Mouse (Mus musculus): ENCODE data around the gene Sgsm2. TPM values are rescaled to one million over a fixed set of nuclear protein-coding genes. Genes with fewer than 3 reads are reported as not detected.

The Sgsm2 gene
- total and polyA plus RNA-seq, 2 experiments from 2014 or later, result 18.9 to 47.1 TPM

DNA sequence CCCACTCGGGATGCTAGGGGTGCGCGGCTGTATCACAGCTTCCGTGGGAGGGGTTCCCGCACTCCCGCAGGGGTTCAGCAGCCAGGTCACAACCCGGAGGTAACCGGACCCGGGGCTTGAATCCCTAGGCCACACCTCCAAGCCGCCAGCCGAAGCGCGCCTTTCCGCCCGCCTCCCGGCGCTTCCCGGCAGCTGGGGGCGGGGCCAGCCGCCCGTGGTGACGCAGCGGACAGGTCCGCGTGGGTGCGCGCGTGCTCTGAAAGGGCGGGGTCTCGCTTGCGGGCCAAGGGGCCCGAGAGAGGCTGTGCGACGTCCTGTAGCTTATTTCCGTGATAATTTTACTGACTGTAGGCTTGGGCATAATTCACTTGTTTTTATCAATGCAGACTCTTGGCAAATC lies 58.4 kb downstream of the Sgsm2 start:
- H3K9me3 ChIP-seq (ENCODE audit: low read length), result no peaks in the 10 kb centered on the region
- ATAC-seq (peak; percentile 85), DNase-seq (peak; percentile 90)
- TF ChIP-seq CTCF (IDR thresholded peaks at IDR 0.05; ENCODE audit: low read depth), result no peak
- peaks cover 27% of the 10 kb centered on the region for H3K36me3 ChIP-seq (ENCODE audit: insufficient read depth)
- H3K4me3 ChIP-seq (ENCODE audit: low read depth, low read length), result peak overlapping the region; percentile 55
- H3K4me2 ChIP-seq (ENCODE audit: low read depth), result peak overlapping the region; percentile 84
- H3K27me3 ChIP-seq (ENCODE audit: insufficient read depth, low read length), result no peaks in the 10 kb centered on the region
- peaks cover 4% of the 10 kb centered on the region; the same call in 1 of the 2 replicates for H3K4me1 ChIP-seq (ENCODE audit: insufficient read depth)
- H3K9ac ChIP-seq, result peak overlapping the region; percentile 54
- 4% methylated on average over 35 of the region's 35 CpGs for WGBS
- peak overlapping the region; percentile 83 for H3K27ac ChIP-seq (ENCODE audit: low read depth, low read length)

DNA sequence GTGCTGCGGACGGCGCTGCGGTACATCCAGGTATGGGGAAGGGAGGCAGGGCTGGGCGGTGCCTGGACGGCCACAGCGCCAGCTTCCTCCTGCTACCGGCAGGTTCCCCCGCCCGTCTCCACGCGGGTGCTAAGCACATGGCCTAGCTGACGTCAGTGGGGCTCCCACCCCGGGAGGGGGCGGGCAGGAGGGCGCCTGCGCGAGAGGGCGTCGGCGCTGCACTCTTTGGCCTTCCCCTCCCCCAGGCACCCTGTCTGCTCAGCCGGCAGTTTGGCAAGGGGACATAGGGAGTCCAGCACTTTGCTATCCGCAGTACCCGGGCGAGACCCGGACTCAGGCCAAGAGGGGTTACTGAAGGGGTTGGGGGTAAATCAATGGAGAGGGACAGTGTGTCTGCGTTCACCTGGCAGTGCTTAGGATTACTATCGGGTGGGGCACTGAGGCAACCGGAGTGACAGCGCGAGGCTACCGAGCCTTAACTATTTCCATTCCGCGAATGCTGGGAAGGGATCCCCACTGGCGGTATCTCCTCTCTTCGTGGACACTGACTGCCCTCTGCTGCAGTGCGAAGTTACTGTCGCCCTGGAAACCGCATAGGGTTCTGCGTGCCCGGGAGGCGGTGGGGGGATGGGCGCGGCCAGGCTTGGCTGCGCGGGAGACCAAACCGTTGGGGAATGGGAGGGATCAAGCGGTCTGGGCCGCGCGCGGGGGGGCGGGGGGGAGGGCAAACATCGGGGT lies 59.0 kb downstream of the Sgsm2 start:
- H3K27ac ChIP-seq (ENCODE audit: low read depth, low read length), result peak overlapping the region; percentile 83

DNA sequence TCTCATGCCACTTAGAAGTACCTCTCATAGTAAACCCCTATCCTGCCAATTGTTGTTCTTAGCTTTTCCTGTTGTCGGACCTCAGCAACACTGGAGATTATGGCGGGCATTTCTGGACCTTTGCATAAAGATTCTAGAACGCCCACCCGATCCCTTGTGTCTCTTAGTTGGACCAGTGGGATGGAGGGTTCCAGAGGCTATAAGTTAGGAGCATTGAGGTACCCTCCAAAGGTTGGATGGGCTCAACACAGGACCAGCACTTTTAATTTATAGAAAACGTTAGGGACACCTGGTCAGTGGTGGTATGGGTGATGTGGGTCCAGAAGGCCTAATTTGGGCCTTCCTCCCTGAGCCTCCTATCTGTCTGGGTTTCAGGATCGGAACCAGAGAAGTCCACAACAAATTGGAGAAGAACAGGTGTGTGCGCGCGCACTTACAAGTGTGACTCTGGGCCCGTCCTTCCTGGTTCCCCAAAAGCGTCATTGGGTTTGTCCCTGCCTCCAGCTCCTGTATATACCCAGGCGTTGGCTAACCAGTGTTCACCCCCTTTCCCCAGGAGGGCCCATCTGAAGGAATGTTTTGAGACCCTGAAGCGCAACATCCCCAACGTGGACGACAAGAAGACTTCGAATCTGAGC lies 59.7 kb downstream of the Sgsm2 start:
- peaks cover 14% of the 10 kb centered on the region for H3K36me3 ChIP-seq (ENCODE audit: insufficient read depth)
- DNase-seq, result no peak
- peaks cover 5% of the 10 kb centered on the region; the same call in 1 of the 2 replicates for H3K4me1 ChIP-seq (ENCODE audit: insufficient read depth)
- no peak for ATAC-seq
- peak overlapping the region; percentile 55 for H3K4me3 ChIP-seq (ENCODE audit: low read depth, low read length)
- H3K9ac ChIP-seq, result peak overlapping the region; percentile 54
- H3K27ac ChIP-seq (ENCODE audit: low read depth, low read length), result peak overlapping the region; percentile 83
- no peaks in the 10 kb centered on the region for H3K9me3 ChIP-seq (ENCODE audit: low read length)
- H3K27me3 ChIP-seq (ENCODE audit: insufficient read depth, low read length), result no peaks in the 10 kb centered on the region
- peak overlapping the region; percentile 84 for H3K4me2 ChIP-seq (ENCODE audit: low read depth)
- TF ChIP-seq CTCF (IDR thresholded peaks at IDR 0.05; ENCODE audit: low read depth), result no peak
- 49% methylated on average over 16 of the region's 16 CpGs for WGBS

More for the DNA sequence above, 59.0 kb downstream of the Sgsm2 start:
- peaks cover 5% of the 10 kb centered on the region; the same call in 1 of the 2 replicates for H3K4me1 ChIP-seq (ENCODE audit: insufficient read depth)
- no peaks in the 10 kb centered on the region for H3K27me3 ChIP-seq (ENCODE audit: insufficient read depth, low read length)
- peaks cover 21% of the 10 kb centered on the region for H3K36me3 ChIP-seq (ENCODE audit: insufficient read depth)
- peak overlapping the region; percentile 84 for H3K4me2 ChIP-seq (ENCODE audit: low read depth)
- DNase-seq, result peak; percentile 89
- H3K4me3 ChIP-seq (ENCODE audit: low read depth, low read length), result peak overlapping the region; percentile 55
- peak; percentile 76 for ATAC-seq
- WGBS, result 4% methylated on average over 53 of the region's 54 CpGs
- peak overlapping the region; percentile 54 for H3K9ac ChIP-seq
- TF ChIP-seq CTCF (IDR thresholded peaks at IDR 0.05; ENCODE audit: low read depth), result peak; percentile 23; the same call in 1 of the 2 replicates
- H3K9me3 ChIP-seq (ENCODE audit: low read length), result no peaks in the 10 kb centered on the region

DNA sequence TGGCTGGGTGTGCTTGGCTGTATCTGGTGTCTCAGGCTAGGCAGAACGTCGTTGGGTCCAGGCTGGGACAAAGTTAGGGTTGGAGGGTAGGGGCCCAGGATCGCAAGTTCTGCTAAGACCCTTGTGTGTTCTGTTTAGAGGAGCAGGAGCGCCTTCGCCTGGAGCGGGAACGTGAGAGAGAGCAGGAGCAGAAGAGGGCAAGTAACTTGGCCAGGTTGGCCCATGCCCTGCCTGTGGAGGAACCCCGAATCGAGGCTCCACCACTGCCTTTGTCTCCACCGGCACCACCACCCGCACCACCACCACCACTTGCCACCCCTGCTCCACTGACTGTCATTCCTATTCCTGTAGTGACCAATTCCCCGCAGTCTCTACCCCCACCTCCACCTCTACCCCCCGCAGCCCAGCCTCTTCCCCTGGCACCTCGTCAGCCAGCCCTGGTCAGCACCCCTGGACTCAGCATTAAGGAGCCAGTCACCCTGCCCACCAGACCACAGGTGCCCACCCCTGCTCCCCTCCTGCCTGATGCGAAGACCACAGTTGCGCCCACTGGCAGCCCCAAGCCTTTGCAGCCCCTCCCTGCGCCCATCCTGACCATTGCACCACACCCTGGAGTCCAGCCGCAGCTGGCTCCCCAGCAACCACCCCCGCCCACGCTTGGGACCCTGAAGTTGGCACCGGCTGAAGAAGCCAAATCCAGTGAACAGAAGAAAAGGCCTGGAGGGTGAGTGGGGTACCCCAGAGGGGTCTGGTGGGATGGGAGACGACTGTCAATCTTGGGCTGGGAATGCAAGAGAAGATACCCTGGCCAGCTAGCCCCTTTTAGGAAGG lies 60.4 kb downstream of the Sgsm2 start:
- Histone ChIP-seq H3K9ac (no peak overlapping the region), H3K4me1 (ENCODE audit: insufficient read depth) (peaks cover 5% of the 10 kb centered on the region; the same call in 1 of the 2 replicates), H3K27me3 (ENCODE audit: insufficient read depth, low read length) (no peaks in the 10 kb centered on the region), H3K27ac (ENCODE audit: low read depth, low read length) (no peak overlapping the region), H3K4me2 (ENCODE audit: low read depth) (no peak overlapping the region), H3K9me3 (ENCODE audit: low read length) (no peaks in the 10 kb centered on the region), H3K36me3 (ENCODE audit: insufficient read depth) (peaks cover 11% of the 10 kb centered on the region), H3K4me3 (ENCODE audit: low read depth, low read length) (no peak overlapping the region)
- no peak for ATAC-seq
- 87% methylated on average over 22 of the region's 22 CpGs for WGBS
- no peak for TF ChIP-seq CTCF (IDR thresholded peaks at IDR 0.05; ENCODE audit: low read depth)
- DNase-seq, result no peak

DNA sequence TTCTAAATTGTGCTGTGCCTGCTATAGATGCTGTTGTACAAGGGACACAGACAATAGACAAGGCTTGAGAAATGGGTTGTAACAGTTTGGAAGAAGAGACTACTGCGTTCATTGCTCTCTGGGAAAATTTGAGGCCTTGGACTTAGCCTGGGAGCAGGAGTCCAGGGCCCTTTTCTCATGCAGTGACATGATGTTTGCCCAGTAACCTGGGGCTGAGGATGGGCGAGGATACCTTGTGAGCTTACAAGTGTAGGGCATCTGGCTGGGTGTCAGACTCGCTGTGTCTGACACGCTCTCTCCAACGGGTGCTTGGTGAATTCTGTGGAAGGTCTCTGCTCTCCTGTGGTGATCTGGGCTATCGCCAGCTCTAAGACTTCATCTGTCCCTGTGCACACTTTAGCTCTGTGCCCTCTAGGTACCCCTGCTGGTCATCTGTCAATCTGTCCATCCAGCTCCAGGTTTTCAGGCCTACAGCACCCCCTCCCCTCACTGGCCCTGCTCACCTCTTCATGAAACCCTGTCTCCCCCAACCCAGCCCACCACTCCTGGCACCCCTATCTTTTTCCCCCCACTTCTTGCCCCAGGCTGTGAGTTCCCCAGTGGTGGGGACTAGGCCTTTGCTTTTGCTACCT lies 61.2 kb downstream of the Sgsm2 start:
- no peaks in the 10 kb centered on the region for H3K27me3 ChIP-seq (ENCODE audit: insufficient read depth, low read length)
- DNase-seq, result no peak

DNA sequence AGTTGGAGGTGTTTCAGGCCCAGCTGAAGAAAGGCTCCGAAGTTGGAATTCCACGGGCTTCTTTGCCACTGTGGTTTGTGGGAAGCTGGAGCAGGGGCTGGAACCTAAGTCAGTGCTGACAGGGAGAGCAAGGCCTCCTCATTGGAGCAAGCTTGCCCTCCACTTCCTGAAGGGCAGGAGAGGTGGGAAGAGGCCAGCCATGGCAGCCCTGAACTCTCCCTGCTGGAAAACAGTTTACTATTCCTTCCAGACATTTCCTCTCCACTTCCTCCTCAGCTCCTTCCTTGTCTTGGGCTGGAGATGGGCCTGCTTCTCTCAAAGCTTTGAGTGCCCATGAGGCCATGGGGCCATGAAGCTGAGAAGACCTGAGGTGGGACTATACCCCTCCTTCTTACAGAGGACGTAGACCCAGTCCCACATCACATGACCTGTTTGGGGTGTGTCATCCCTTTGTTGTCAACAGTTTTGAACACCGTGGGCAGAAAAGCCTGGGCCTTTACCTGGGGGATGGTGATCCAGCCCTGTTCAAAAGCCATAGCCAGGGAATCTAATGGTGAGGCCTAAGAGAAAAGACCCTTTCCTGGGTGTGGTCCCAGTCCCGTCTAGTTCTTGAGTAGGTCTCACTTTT lies 62.1 kb downstream of the Sgsm2 start:
- no peak overlapping the region for H3K9ac ChIP-seq
- H3K27me3 ChIP-seq (ENCODE audit: insufficient read depth, low read length), result no peaks in the 10 kb centered on the region
- 50% methylated on average over 5 of the region's 5 CpGs for WGBS
- H3K36me3 ChIP-seq (ENCODE audit: insufficient read depth), result peaks cover 8% of the 10 kb centered on the region; the same call in 1 of the 2 replicates
- H3K9me3 ChIP-seq (ENCODE audit: low read length), result no peaks in the 10 kb centered on the region
- no peak overlapping the region for H3K27ac ChIP-seq (ENCODE audit: low read depth, low read length)
- no peak overlapping the region for H3K4me2 ChIP-seq (ENCODE audit: low read depth)
- H3K4me3 ChIP-seq (ENCODE audit: low read depth, low read length), result no peak overlapping the region
- ATAC-seq (no peak), DNase-seq (no peak)
- peaks cover 6% of the 10 kb centered on the region; the same call in 1 of the 2 replicates for H3K4me1 ChIP-seq (ENCODE audit: insufficient read depth)
- no peak for TF ChIP-seq CTCF (IDR thresholded peaks at IDR 0.05; ENCODE audit: low read depth)

More for the DNA sequence above, 61.2 kb downstream of the Sgsm2 start:
- TF ChIP-seq CTCF (IDR thresholded peaks at IDR 0.05; ENCODE audit: low read depth), result no peak
- peaks cover 9% of the 10 kb centered on the region for H3K36me3 ChIP-seq (ENCODE audit: insufficient read depth)
- peaks cover 5% of the 10 kb centered on the region; the same call in 1 of the 2 replicates for H3K4me1 ChIP-seq (ENCODE audit: insufficient read depth)
- no peak overlapping the region for H3K4me2 ChIP-seq (ENCODE audit: low read depth)
- no peak overlapping the region for H3K27ac ChIP-seq (ENCODE audit: low read depth, low read length)
- no peak for ATAC-seq
- 80% methylated on average over 6 of the region's 6 CpGs for WGBS
- H3K9me3 ChIP-seq (ENCODE audit: low read length), result no peaks in the 10 kb centered on the region
- H3K4me3 ChIP-seq (ENCODE audit: low read depth, low read length), result no peak overlapping the region
- H3K9ac ChIP-seq, result no peak overlapping the region
